Mouse (Mus musculus) mouse trophoblast stem cell (cell line): ENCODE results near the gene Foxd2.

Experiments
- in situ Hi-C, 2 experiments: fragments of 300-500 bp; cut with MseI, MboI; formaldehyde crosslinking; loops; 2 replicates in 1 of 2; 3 replicates in 1 of 2; pipeline ENCODE4 v1.15.1; 2025

Gene Foxd2

DNA sequence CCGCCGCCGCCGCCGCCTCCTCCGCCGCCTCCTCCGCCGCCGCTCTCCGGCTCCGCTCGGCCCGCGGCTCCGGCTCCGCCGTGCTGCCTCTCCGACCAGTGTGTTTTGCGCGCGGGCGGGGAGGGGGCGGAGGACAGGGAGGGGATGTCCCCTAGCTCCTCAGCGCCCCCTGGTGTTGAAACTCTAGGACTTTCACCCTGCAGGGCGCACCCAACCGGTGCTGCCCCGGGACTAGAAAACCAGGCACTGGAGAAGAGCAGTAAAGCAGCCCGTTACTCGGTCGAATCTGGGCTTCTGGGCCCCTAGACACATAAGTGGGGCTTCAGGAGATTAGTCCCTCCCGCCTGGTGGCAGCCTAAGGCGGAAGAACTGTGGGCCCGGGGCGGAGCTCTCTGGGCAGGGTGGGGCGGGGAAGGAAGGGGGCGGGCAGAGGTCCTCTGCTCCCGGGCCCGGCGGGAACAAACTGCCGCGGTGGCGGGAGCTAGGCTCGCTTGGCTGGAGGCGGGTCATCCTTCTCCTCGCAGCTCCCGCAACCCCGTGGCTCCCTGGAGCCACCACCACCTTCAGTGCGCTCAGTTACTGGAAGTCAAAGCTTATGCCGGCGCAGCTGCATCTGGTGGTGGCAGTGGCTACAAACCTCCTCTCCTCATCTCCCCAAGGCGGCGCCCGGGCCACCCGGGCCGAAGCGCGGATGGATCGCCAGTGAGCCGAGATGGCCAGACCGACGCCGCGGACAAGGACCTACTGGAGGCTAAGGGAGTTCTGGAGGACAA, at the start of gene Foxd2:
TSS of gene Foxd2 (minus strand) at position 45 of the 773 bp plus-strand sequence.
- in situ Hi-C loops, result loop anchor here in 1 of 2 experiments (5.0 kb wide), 1 partner anchor 242 kb away; no protein-coding TSS in a partner anchor

DNA sequence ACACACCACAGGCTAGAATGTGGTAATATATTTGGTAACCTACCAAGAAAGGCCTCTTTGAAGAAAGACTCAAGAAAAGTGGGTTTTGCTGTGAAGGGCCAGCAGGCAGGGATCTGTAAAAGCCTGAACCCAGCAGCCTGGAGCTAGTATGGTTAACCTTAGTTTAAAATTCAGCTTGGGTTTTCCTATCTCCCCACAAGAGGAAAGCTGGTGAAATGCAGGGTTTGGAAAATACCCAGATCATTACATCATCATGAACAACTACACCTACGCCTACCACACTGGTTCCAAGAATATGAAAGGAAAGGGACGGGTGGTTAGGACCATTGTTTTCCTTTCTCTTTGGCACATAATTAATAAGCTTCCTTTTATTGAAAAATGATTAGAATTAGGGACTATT, 49.6 kb upstream of the Foxd2 start:
- in situ Hi-C loops, result no loop called here

DNA sequence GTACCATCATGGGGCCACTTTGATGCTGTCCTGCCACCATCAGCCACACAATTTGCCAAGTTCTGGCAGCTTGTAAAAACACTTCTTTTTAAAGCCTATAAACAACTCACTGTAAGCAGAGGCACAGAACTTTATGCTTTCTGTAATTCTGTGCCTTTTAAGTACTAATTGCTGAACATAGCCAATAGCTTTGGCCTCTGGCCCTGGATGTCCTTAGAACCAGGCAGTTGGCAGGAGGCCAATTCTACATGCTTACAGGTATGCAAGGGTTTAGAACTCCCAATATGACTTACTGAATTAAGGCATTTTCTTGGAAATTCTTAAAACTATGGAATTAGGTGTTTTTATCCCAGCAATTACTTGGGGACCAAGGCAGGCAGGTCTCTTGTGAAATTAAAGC, 48.7 kb upstream of the Foxd2 start:
- in situ Hi-C loops, result no loop called here

DNA sequence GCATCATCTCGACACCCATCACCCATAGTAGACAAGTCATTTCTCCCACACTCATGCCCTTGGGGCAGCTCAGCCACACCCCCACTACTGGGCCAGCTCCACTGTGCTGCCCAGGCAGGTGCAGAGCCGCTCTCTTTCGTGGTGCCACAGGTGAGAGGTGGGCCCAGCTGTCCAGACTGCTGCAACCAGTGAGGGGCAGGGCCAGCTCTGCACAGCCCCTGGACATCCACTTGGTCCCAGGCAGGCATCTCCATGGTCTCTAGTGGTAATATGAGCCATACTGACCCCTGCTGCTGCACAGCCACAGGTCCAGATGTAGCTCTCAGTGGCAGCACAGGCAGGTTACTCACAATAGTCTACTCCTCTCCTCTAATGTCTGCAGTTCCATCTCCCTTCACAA, 44.5 kb upstream of the Foxd2 start:
- in situ Hi-C loops, result no loop called here

GRCm38 (mm10) chr4:114947852-114948481, 39.3 kb upstream of the Foxd2 start:
- in situ Hi-C loops, result loop anchor here in 1 of 2 experiments (5.0 kb wide), 1 partner anchor 36 kb away; no protein-coding TSS in a partner anchor

DNA sequence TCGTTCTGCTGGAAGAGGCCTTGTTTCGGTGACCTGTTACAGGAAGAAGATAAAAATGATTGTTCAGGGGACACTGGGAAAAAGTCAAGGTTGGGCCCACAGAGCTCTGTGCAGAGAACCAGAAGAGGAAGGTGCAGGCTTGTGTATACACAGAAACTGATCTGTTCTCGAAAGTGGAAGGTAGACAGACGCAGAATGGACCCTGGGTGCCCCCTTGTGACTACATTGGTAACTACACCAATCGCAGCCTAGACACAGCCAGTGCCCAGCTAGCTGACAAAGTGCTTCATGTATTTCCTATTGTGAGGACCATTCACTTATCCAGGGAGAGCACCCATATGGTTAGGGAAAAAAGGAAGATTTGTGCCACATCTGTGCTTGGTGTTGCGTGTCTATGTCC, 38.7 kb upstream of the Foxd2 start:
- in situ Hi-C loops, result loop anchor here in 1 of 2 experiments (5.0 kb wide), 1 partner anchor 35 kb away; no protein-coding TSS in a partner anchor

DNA sequence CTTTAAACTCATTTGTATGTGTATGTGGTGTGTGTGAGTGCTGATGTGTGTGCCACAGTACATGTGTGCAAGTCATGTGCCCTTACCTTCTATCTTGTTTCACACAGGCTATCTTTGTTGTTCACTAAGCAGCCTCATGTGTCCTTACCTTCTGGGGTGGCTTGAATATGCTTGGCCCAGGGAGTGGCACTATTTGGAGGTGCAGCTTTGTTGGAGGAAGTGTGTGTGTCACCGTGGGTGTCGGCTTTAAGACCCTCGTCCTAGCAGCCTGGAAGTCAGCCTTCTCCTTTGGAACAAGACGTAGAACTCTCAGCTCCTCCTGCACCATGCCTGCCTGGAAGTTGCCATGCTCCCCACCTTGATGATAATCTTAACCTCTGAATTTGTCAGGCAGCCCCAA, 37.7 kb upstream of the Foxd2 start:
- in situ Hi-C loops, result loop anchor here in 1 of 2 experiments (5.0 kb wide), 1 partner anchor 34 kb away; no protein-coding TSS in a partner anchor

- in situ Hi-C loops, result loop anchor here in 1 of 2 experiments (5.0 kb wide), 1 partner anchor 33 kb away; no protein-coding TSS in a partner anchor
These were observed 36.3 kb upstream of the Foxd2 start for GRCm38 (mm10) chr4:114945021-114945420.

GRCm38 (mm10) chr4:114942583-114942982, 33.9 kb upstream of the Foxd2 start:
- in situ Hi-C loops, result no loop called here

GRCm38 (mm10) chr4:114942112-114942511, 33.4 kb upstream of the Foxd2 start:
- in situ Hi-C loops, result no loop called here

DNA sequence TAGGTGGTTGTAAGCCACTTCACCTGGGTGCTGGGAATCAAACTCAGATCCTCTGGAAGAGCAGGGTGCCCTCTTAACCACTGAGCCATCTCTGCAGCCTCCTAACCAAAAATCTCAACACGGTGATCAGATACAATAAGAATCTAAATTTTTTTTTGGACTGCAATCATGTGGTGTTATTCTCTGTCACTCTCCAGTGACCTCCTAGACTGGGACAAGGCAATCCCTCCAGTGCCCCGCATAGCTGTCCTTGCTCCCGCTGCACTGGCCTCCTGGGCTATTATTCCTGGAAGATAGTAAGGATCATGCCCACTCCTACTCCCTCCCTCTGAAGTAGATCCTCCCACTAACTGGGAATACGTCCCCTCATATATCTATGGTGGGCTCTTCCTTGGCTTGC, 32.6 kb upstream of the Foxd2 start:
- in situ Hi-C loops, result no loop called here

GRCm38 (mm10) chr4:114938248-114938647, 29.6 kb upstream of the Foxd2 start:
- in situ Hi-C loops, result no loop called here

GRCm38 (mm10) chr4:114937459-114938047, 28.9 kb upstream of the Foxd2 start:
- in situ Hi-C loops, result no loop called here

GRCm38 (mm10) chr4:114934188-114934587, 25.5 kb upstream of the Foxd2 start:
- in situ Hi-C loops, result no loop called here

- in situ Hi-C loops, result no loop called here
These were observed 24.1 kb upstream of the Foxd2 start for GRCm38 (mm10) chr4:114932747-114933146.

DNA sequence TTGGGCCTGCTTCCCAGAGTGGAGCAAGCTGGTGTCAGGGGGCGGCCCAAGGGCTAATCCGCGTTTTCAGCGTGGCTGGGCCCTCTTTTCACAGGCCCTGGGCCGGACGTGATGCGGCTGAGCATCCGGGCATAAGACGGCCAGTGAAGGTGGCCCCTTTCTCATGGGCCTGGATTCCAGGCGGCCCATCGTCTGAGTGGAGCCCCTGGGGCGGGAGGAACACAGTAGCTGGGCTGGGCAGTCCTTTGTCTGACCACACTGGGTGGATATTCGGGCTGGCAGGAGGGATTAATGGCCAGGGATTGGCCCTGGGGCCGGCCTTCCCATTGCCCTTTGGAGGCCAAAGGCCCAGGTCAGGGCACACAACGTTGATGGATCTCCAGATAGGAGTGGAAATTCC, 20.5 kb upstream of the Foxd2 start:
- in situ Hi-C loops, result no loop called here

GRCm38 (mm10) chr4:114925917-114926312, 17.2 kb upstream of the Foxd2 start, which contains the start of gene Foxe3:
TSS of gene Foxe3 (minus strand) at chr4:114926013.
- in situ Hi-C loops, result no loop called here

DNA sequence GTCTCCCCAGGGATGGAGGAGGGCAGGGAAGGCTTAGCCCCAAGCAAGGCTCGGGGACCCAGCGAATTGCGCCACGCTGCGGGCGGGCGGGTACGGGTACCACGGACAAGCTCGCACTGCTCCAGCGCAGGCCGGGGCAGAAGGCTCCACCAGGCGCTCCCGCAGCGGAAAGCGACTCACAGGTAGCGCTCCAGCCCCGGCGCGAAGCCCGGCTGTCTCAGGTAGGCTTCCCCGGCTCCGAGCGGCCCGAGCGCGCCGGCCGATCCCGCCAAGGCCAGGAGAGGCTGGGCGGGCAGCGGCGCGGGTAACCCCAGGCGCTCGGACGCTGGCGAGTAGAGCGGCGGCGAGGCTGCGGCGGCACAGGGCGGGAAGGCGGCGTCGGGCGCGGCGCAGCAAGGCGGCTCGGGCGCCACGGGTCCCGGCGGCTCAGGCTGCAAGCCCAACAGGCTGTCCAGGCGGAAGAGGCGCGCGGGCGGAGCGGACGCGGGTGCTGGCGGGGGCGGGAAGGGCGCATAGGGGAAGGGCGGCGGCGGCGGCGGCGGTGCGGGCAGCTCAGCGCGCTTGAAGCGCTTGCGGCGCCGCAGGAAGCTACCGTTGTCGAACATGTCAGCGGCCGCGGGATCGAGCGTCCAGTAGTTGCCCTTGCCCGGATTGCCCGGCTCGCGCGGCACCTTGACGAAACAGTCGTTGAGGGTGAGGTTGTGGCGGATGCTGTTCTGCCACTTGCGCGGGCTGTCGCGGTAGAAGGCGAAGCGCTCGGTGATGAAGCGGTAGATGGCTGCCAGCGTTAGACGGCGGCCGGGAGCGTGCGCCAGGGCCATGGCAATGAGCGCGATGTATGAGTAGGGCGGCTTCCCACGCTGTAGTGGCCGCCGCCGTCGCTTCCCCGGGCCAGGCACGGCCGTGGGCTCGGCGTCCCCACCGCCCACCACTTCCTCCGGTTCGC, 16.6 kb upstream of the Foxd2 start:
- in situ Hi-C loops, result no loop called here

DNA sequence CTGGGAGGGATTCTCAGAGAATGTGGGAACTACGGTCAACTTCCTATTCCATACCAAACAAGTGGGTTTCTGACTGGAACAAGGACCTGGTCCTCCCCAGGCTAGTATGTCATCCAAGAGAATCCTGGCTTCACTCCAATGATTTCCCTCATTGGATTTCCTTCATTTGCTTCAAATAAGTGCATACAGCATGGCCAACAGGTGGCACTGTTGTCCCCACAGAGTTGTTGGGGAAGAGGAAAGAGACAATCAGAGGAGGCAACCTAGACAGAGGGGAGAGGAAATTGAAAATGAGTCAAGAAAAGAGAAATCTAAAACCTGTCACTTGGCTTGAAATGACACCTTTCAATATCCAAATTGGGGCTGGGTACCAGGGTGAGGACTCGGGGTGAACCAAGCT, 8.4 kb upstream of the Foxd2 start:
- in situ Hi-C loops, result no loop called here

GRCm38 (mm10) chr4:114916056-114916455, 7.4 kb upstream of the Foxd2 start:
- in situ Hi-C loops, result no loop called here

GRCm38 (mm10) chr4:114913594-114913962, 4.9 kb upstream of the Foxd2 start:
- in situ Hi-C loops, result loop anchor here in 1 of 2 experiments (5.0 kb wide), 2 partner anchors 34 to 246 kb away; no protein-coding TSS in a partner anchor
